Mouse (Mus musculus) layer of hippocampus, postnatal 10 days (tissue): ENCODE measurements at regions not wholly inside any gene's neighbourhood (a gene's known extent, or its start where the extent isn't known, plus 50 kb on each side); places are given as distances from the start of the nearest gene placed in this dataset.
A peak's percentile ranks its signal among the peaks of the same experiment; 100 is the strongest.

ENCODE experiments used
- DNase-seq, 2 experiments: peaks; one replicate each; pipeline ENCODE4 v3.0.0; 2021; ENCODE audit warnings: low spot score in 2 of 2

DNA sequence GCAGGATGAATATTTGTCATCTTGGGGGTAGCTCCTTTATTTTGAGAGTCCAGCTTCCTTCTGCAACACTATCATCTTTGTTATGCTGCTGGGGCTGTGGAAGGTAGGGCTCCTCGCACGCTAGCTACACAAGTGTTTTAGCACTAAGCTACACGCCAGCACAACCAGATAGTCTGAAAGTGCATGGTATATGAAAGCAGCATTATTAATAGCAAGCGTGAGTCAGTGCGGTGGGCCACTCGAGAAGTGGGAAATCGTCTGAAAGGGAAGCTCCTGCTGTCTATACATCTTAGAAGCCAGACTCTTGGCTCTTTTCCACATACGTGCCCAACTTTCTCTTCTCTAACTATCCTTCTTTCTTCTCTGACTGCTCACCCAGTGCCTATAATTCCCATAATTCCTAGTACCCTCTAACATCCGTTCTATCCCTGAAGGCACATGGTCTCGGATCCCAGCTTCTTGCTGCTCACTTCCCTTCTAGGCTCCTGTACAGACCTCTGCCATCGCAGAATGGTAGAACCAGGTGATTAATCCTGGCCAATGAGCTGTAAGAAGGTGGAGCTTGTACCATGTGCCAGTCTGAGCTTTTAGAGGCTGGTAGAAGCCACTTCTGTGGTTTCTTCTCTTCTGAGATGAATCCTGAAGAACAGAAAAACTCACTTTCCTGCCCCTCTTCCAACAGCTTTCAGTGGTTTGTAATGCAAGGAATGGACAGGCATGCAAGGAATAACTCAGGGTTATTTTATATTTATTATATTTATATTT lies 55.5 kb downstream of the E030025P04Rik start:
- DNase-seq, result no peak

DNA sequence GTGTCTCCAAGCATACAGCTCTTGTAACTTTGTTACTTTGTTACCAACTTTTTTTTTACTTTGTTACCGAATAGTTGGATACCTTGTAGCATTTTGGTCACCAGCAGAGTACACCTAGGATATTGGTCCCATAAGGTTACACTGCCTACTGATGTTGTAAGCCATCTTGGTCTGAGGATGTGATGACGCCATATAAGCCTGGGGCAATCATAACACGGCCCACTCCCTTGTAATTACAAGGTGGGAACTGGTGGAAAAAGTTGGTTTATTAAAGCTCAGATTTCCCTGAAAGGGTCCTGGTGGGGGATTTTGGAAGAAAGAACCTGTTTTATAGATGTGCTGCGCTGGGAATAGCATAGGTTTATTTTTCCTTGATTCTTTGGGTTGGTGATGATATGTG lies 62.2 kb downstream of the E030025P04Rik start:
- DNase-seq, result no peak

DNA sequence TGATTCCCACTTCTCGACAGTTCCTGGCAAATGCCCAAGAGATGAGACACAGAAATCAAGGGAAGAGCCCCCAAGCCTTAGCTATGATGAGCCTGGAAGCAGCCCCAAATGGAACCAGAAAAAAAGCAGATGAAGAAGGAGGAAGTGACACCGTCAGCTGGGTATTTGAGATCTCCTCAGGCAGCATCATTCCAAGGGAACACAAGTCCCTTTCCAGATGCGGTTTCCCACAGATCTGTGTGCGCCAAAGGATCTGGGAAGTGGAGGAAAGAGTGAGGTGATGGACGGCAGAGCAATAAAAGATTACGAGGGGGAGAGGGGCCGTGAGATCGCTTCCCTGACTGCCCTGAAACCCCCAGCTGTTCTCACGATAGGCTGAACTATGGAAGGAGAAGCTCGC lies 62.7 kb downstream of the E030025P04Rik start:
- DNase-seq, result no peak

DNA sequence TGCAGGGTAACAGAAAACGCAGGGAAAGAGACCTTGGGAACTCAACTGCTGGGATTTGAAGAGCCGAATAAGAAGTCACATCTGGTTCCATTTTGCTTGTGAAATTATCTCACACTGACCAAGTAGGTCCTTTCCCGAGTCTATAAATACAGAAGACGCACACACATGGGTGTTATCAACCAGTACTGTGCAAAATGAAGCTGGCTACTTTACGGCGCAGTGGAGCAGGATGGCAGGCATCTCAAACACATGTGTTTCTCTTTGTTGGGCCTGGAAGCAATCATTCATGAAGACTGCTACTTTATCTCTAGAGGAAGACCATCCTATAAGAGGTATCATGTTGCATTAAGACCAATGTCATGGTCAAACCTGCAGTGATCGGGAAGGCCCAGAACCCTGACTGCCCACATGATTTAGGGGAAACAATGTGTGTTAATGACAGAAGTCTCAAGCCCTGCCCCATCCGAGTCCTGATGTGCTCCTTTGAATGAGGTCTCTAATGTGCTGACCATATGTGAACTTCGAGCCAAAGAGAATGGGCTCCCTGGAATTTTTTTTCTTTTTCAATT lies 63.2 kb downstream of the E030025P04Rik start:
- DNase-seq, result no peak

DNA sequence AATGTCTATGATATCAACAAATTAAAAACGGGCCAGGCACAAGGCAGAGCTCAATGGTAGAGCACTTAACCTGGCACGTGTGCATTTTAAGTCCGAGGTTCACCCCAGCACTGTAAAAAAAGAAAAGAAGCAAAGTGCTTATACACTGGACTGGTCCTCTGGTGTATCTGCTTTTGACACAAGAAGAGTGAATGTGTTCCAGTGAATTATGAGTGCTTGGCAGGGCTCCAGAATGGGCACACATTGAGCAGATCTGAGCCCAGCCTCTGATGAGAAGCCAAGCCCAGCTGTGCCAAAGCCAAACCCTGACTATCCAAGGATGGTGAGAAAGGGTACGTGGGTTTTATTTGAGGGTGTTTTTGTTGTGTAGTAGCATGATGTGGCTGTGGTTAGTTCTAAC lies 64.7 kb downstream of the E030025P04Rik start:
- DNase-seq, result peak; percentile 60 to 71

DNA sequence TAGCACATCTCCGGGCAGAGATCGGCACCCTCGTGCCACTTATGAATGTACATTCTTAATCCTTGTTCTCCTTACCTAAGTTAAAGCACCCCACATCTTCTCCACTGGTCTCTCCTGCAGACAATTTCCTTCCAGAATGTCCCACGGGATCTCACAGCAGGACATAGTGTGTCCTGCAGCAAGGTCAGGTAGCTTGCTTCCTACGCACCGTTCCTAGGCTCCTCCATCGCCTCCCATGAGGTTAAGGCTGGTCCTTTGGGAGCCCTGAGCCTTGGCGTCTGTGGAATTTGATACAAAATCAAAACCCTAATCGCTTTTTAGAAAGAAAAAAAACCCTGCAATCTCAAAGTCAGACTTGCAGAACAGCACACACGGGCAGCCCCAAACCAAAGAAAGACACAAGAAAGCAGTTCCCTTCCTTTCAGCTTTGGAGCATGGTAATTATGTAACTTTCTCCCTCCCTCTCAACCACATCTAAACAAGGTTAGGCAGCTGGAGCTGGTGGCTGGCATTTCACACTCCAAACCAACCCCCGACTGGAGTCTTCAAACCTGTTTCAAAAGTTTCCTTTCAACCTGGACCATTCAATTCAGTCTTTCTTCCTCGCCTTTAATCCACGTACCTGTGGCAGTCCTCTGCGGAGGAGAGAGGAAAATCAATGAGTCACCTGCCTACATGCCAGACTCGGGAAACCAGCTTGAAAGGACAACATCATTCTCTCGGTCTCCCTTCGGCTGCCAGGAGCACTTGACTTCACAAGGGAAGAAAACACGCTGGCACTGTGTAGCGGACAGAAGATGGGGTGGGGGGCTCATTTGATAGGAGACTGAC lies 67.4 kb downstream of the E030025P04Rik start:
- DNase-seq, result peak in 1 of 2 experiments; percentile 5

DNA sequence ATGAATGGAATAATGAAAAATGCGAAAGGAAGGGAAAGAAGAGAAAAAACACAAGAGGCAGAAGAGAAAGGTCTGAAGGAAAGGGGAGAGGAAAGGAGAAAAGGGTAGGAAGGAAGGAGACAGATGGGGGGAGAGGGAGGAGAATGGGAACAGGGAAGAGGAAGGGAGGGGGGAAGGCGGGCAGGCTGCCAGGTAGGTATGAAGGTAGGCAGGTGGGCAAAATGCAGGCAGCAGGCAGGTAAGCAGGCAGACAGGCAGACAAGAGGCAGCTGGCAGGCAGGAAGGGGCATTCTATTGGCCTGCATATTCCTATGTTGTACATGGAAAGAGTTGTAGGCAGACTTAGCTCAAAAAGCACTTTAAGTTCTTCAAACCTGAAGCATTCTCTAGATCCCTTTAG lies 72.8 kb downstream of the E030025P04Rik start:
- no peak for DNase-seq

DNA sequence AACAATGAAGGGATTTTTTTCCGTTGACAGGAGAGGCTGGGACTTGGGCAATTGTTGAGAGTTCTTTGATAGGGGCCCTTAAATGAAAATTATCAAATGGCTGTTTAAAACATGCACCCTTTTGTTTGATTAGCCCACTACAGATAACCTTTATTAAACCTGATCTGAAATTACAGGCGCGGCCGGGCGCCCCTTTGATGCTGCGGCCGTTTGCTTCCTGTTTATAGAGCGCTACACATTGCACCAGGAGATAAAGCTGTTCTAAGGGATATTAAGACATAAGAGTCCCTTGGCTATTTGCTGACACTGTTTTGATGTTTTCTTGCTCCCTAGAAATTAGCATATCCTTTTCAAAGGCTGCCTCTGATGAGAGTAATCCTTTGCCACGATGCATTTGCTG lies 73.8 kb downstream of the E030025P04Rik start:
- DNase-seq, result no peak

DNA sequence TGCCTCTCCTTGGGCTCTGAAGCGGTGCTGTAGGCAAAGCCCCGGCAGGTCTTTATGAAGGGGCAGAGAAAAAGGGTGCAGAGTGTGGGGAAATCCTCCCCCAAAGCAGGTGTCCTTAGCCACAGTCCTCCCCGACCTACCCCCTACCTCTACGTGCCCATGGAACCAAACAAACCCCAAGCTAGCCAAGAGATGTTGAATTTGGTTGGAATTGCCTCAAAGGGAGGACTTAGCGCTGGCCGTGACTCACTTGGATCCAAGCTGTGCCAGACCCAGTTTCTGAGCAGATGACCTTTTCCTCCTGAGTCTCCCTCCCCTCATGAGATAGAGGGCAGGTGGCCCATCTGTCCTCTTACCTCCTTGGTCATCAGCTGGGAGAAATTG lies 74.9 kb downstream of the E030025P04Rik start:
- no peak for DNase-seq

DNA sequence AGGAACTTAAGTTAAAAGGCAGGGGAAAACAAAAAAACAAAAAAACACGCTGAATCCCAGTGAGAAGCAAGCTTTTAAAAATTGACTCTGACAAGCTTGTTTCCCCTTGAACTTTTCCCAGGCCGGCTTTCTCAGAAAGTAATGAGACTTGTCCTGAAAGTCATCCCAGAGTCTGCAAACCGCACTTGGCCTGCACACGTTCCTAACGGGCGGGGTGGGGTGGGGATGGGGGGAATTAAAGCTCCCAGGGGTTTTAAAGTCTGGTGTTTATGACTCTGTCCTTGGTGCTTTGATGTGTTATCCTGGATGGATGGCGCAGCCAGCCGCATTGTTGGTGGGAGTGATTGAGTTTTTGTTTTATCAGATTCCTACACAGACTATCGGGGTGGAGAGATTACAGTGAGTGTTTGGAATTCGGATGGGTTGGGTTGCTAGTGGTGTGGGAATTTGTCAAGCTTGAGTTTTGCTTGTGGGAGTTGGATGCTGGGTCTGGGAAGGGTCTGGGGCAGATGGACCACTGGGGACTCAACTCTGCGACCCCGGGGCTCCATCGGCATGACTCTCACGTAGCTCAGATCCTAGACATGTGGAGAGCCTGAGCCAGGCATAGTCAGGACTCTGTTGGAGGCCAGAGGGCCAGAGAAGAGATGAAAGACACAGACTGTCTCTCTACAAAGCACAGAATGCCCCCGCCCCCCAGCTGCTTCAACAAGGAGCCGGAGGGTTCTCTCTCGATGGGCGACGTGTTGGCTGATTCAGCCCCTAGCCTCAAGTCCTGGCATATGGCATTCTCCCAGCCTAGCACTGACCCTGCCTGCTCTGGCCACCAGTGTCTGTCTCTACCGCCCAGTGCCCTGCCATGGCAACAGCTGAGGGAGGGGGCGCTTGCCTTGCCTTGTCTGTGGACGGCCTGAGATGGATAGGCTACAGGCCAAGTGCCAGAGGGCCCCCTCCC lies 75.5 kb downstream of the E030025P04Rik start:
- peak; percentile 38 to 51 for DNase-seq

DNA sequence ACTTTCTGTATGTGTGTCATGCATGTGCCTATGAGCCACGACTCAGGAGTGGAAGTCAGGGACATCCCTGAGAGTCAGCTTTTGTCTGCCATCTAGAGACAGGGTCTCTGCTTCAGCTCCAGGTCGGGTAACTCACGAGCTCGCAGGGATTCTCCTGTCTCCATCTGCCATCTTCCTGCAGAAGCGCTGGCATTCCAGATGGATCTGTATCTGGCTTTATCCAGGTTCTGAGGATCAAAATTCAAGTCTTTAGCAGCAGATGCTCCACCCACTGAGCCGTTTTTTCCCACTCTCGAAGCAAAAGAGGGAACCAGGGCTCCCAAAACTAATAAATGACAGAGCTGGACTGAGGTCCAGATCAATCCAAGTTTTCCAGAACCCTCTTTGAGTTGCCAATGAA lies 76.4 kb downstream of the E030025P04Rik start:
- DNase-seq, result no peak

DNA sequence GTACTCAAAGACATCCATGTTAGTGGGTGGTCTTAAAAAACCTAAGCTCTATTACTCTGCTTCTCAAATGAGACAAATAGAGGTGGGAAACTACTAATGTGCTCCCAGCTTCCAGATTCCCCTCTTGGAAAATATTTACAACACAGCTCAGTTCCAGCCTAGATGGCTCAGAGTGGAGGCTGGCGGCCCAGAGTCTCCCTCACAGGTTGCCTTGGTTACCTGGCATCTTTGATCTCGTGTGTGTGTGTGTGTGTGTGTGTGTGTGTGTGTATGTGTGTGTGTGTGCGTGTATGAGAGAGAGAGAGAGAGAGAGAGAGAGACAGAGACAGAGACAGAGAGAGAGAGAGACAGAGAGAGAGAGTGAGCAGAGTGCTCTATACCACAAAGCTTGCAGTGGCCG lies 82.2 kb downstream of the E030025P04Rik start:
- peak; percentile 38 to 58 for DNase-seq

DNA sequence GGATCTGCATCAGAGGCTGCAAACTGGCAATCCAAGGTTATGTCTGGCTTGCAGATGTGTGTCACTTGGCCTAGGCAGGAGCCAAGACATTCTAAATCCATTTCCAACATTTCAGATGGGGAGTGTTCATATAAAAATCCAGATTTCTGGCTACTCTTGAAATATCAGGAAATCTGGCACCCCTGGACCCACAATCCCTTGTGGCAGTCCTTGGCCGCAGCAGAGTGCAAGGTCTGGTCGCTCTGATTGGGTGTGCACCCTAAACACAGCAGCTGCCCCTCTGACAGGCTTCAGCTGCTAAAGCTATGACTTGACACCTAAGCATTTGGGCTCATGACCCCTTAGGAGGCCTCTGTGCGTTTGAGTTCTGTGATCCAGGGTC lies 83.7 kb downstream of the E030025P04Rik start:
- no peak for DNase-seq

DNA sequence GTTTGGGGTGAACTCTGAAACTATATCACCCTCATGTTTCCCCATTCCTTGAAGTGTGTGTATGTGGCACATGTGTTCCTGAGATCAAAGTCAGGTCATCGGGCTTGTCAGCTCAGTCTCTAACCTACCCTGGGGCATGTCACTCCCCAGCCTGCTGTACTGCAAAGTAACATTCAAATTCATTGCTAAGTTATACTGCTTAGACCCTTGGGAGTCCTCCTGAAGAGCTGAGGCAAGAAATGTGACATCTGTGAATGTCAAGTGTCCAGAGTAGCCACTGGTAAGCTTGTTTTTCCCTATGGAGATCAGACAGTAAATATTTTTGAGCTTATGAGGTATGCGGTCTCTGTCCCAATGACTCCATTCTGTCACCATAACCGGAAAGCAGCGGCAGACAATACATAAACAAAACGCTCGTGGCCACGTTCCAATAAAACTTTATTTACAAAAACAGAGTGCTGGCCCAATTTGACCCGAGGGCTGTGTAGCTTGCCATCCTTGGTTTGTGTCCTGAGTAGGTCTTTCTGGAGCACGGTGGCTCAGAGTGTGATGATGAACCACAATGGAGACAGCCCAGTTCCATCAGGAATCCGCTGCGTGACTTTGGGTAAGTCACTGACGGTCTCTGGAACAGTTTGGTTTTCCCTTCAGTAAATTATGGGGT lies 84.2 kb downstream of the E030025P04Rik start:
- DNase-seq, result no peak

DNA sequence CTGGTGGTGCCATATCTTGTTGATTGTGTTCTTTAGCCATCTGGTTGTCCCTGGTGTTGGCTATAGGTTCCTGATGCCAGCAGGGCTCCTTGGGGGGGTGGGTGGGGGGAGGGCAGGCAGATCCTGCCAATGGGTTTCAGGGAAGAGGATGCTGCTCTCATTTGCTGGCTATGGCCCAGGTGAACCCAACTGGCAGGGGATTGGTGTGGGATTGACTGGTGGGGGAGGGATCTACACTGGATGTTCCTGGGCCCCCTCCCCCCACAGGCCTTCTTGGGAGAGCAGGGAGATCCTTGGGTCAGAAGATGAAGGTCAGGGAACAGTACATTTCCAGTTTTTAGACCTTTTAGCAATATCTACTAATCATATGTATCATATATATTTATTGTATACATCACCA lies 86.1 kb downstream of the E030025P04Rik start:
- no peak for DNase-seq

DNA sequence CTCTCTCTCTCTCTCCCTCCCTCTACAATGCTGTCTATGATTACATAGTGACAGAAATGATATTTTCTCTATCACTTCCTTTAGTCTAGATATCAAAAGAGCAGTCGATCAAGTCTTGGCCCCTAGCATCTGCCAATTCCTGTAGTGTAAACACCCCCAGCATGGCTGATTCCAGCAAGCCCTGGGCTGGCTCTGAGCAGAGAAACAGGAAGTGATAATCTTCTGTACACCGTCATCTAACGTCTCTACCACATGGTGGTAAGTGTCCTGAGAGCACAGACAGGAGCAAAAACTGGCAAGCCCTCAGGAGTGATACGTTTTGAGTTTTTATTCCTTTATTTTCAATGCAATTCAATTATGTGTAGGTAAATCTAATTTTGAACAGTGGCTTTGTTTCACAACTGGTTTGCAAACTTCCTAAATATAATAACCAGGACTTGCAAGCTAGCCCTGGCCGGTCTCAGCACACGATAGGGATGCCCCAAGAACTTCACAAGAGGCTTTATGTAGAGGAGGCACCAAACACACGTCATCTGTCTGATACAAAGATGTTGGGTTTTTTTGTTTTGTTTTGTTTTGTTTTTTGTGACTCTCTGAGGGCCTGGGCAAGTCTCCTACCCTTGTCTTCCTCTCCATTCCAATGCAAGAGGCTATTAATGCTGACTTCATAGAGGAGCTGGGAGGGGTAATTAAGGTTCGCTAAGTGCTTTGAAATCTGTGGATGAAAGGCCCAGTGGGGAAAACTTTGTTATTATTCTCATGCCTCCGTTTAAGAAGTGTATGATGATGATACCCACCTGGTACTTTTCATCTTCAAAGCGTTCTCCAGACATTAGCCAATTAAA lies 95.7 kb downstream of the E030025P04Rik start:
- DNase-seq, result no peak

DNA sequence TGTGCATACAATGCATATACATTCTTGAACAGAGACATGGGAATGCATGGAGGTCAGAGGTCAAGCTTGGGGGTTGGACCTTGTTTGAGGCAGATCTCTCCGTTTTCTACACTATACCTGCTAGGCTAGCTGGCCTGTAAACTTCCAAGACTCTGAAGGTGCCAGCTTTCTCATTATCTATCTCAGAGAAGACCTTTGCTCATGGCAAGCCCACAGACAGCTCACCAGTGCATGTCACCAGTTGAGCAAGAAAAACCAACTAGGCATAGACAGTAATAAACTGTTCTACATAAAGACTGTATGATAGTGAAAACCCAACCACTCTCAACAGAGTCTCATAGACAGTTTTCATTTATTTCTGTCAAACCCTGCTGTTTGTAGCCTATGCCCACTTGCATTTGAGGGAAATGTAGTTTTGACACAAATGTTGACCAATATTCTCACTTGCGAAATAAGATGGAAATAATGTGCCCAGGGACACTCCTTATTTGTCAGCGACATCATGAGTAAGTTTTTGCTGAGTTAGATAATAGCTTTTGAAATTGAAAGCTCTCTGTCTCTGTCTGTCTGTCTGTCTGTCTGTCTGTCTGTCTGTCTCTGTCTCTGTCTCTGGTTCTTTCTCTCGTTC lies 96.6 kb downstream of the E030025P04Rik start:
- DNase-seq, result no peak

DNA sequence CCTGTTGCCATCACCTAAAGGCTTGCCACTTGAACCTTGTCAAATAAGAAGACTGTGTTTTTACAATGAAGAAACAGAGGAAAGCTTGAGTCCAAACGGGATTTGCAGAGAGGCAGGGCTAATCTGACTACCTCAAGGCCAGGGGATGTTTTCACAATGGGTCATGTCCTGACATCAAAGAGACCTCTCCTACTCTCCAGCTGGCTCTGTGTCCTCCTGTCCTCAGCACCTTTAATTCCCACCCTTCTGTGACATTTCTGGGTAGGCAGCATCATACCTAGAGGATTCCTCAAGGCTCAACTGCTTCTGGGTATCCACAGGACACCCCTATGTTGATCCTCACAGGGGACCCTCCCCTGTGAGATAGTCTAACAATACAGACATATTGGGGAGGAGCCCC lies 97.7 kb downstream of the E030025P04Rik start:
- no peak for DNase-seq

DNA sequence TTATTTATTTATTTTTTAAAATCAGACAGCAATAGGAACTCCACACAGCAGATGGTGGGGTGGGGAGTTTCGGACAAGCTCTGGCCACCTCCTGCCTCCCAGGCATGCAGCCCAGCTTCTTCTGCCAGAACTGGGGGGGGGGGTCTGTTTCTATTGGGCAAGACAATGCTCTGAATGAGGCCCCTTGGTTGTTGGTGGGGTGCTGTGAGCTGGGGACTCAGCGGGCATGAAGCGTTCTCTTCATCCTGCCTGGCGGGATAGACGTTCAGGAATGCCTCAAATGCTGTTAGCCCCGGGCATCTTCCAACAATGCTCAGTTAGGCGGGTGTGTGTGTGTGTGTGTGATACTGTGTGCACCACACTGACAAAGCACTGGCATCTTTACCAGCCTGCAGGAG lies 103.7 kb downstream of the E030025P04Rik start:
- no peak for DNase-seq
